Mouse (Mus musculus): ENCODE results near the gene Cdk4. TPM values are rescaled to one million over a fixed set of nuclear protein-coding genes. Genes with fewer than 3 reads are reported as not detected.

The Cdk4 gene
- total RNA-seq, 1 experiment from 2014 or later: 247 TPM

GRCm38 (mm10) chr10:127075080-127075479 is 11.7 kb downstream of the Cdk4 start, which contains the start of gene Agap2:
Gene Agap2, plus strand, starts transcription at chr10:127075284.
- DNase-seq: no peak

GRCm38 (mm10) chr10:127075651-127076050 is 12.3 kb downstream of the Cdk4 start:
- no peak for DNase-seq

- no peak for DNase-seq
These were observed 12.7 kb downstream of the Cdk4 start for GRCm38 (mm10) chr10:127076082-127076481.

- no peak for DNase-seq
These were observed 14.2 kb downstream of the Cdk4 start for GRCm38 (mm10) chr10:127077515-127077914.

GRCm38 (mm10) chr10:127078001-127078676 is 14.8 kb downstream of the Cdk4 start:
- no peak for DNase-seq

GRCm38 (mm10) chr10:127078677-127079575 is 15.6 kb downstream of the Cdk4 start:
- DNase-seq: no peak

GRCm38 (mm10) chr10:127079665-127080391 is 16.5 kb downstream of the Cdk4 start:
- no peak for DNase-seq

GRCm38 (mm10) chr10:127080901-127081780 is 17.8 kb downstream of the Cdk4 start:
- DNase-seq: peak; percentile 33

GRCm38 (mm10) chr10:127081996-127082620 is 18.8 kb downstream of the Cdk4 start:
- DNase-seq: no peak

- DNase-seq: no peak
These were observed 20.1 kb downstream of the Cdk4 start for GRCm38 (mm10) chr10:127083292-127083914.

- DNase-seq: no peak
These were observed 20.6 kb downstream of the Cdk4 start for GRCm38 (mm10) chr10:127083915-127084306.

GRCm38 (mm10) chr10:127085052-127085451 is 21.7 kb downstream of the Cdk4 start:
- DNase-seq: no peak

- no peak for DNase-seq
These were observed 22.3 kb downstream of the Cdk4 start for GRCm38 (mm10) chr10:127085633-127086032.

- peak; percentile 67 for DNase-seq
These were observed 27.5 kb downstream of the Cdk4 start for GRCm38 (mm10) chr10:127090560-127091411.

- peak; percentile 69 for DNase-seq
These were observed 28.4 kb downstream of the Cdk4 start for GRCm38 (mm10) chr10:127091507-127092396.

- no peak for DNase-seq
These were observed 29.4 kb downstream of the Cdk4 start for GRCm38 (mm10) chr10:127092742-127093141.

- DNase-seq: no peak
These were observed 31.1 kb downstream of the Cdk4 start for GRCm38 (mm10) chr10:127094382-127094802.

- no peak for DNase-seq
These were observed 35.2 kb downstream of the Cdk4 start for GRCm38 (mm10) chr10:127098514-127098913.

- DNase-seq: no peak
These were observed 35.9 kb downstream of the Cdk4 start for GRCm38 (mm10) chr10:127099191-127099590.
